Mouse (Mus musculus) thymus, adult 2 months (tissue): ENCODE data around the gene Ubr4.

Experiments
- CTCF ChIP-seq: fragments of 200-500 bp; IDR thresholded peaks from 2 replicates; pipeline ENCODE4 v1.5.1; 2012; ENCODE audit warnings: mild to moderate bottlenecking, control low read depth, low read length, moderate library complexity, borderline replicate concordance; ENCODE audit not compliant: control insufficient read depth, poor library complexity, insufficient read depth; ENCODE audit errors: extremely low read depth
- POLR2A ChIP-seq: fragments of 200-500 bp; IDR thresholded peaks from 2 replicates; pipeline ENCODE4 v1.6.1; 2012; ENCODE audit warnings: mild to moderate bottlenecking, low read length, control low read depth, moderate library complexity; ENCODE audit not compliant: control insufficient read depth, poor library complexity, insufficient read depth; ENCODE audit errors: extremely low read depth

GRCm38 (mm10) chr4:139526475-139526874 lies 174.1 kb downstream of the Ubr4 start:
- TF ChIP-seq CTCF (no peak), POLR2A (no peak)
